Mouse (Mus musculus) stomach, embryonic 16.5 days (tissue): Measurements from ENCODE around the gene Usp15. TPM values are rescaled to one million over a fixed set of nuclear protein-coding genes. Genes with fewer than 3 reads are reported as not detected.

Source experiments
- ATAC-seq: fragments of 200-750 bp; cut with Nextera tagmentation; 2 replicates; pipeline ENCODE4 v1.8.0; 2017; ENCODE audit warnings: moderate number of reproducible peaks, moderate TSS enrichment; ENCODE audit not compliant: insufficient read depth, low FRiP score
- H3K27ac ChIP-seq: fragments of 300-500 bp; sonication (generic); 2 replicates; pipeline ENCODE4 v1.5.1; 2014; ENCODE audit warnings: low read length
- H3K27me3 ChIP-seq: fragments of 300-500 bp; sonication (generic); 2 replicates; pipeline ENCODE4 v1.6.1; 2014; ENCODE audit warnings: low read length, control low read depth, mixed read lengths; ENCODE audit not compliant: control insufficient read depth, insufficient read depth
- H3K36me3 ChIP-seq: fragments of 300-500 bp; sonication (generic); 2 replicates; pipeline ENCODE4 v1.6.1; 2014; ENCODE audit warnings: low read length; ENCODE audit not compliant: control insufficient read depth, insufficient read depth
- H3K4me1 ChIP-seq: fragments of 300-500 bp; sonication (generic); 2 replicates; pipeline ENCODE4 v1.6.1; 2014; ENCODE audit warnings: low read length, control low read depth, mixed read lengths; ENCODE audit not compliant: control insufficient read depth, insufficient read depth
- H3K4me2 ChIP-seq: fragments of 300-500 bp; sonication (generic); 2 replicates; pipeline ENCODE4 v1.6.1; 2014; ENCODE audit warnings: low read depth, low read length, mixed read lengths
- H3K4me3 ChIP-seq: fragments of 300-500 bp; sonication (generic); replicated peaks from 2 replicates; pipeline ENCODE4 v1.5.1; 2014; ENCODE audit warnings: mild to moderate bottlenecking, low read length
- H3K9ac ChIP-seq: fragments of 300-500 bp; sonication (generic); 2 replicates; pipeline ENCODE4 v1.6.1; 2014; ENCODE audit warnings: low read length
- H3K9me3 ChIP-seq: fragments of 300-500 bp; sonication (generic); replicated peaks from 2 replicates; pipeline ENCODE4 v1.6.1; 2016; ENCODE audit warnings: low read length, control low read depth; ENCODE audit not compliant: control insufficient read depth
- WGBS: fragments of 180-500 bp; shearing (Covaris S2); extraction: QIAGEN DNeasy Blood & Tissue Kit; methylation state at CpG from one replicate; pipeline ENCODE4 v1.1.7; 2014; 5-methylcytosine and 5-hydroxymethylcytosine counted together
- polyA plus RNA-seq: library from polyadenylated mRNA; unstranded; fragments of >200 nt; fragmentation: Nextera tagmentation; extraction: Ambion mirVana; gene quantifications from 2 replicates; pipeline ENCODE4 v1.2.1, GENCODE M21; 2015

Usp15 gene
- polyA plus RNA-seq, 1 experiment from 2014 or later = 77.3 TPM

DNA sequence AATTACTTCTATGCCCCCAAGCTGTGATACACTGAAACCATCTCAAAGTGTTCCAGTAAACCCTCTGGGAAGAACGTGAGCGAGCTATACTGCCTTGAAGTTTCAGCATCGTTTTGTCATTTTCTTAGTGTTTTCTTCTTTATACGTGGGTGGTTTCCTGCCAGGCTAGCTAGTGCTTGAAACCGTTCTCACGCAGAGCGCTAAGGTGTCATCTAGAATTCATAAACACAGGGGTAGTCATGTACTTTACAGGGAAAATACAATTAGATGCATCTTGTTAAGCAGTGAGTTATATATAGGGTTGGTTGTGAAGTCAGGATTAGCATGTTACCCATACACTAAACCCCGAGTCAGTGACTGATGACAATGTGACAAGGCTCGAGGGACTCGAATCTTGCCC is 65.3 kb downstream of the Usp15 start:
- Histone ChIP-seq H3K27ac (no peak overlapping the region), H3K9me3 (no peaks in the 10 kb centered on the region), H3K27me3 (no peaks in the 10 kb centered on the region), H3K4me1 (no peaks in the 10 kb centered on the region), H3K4me3 (no peak overlapping the region), H3K36me3 (peaks cover 20% of the 10 kb centered on the region; the same call in 1 of the 2 replicates), H3K4me2 (no peak overlapping the region), H3K9ac (no peak overlapping the region)
- no peak for ATAC-seq
- 89% methylated on average over 10 of the region's 10 CpGs for WGBS

DNA sequence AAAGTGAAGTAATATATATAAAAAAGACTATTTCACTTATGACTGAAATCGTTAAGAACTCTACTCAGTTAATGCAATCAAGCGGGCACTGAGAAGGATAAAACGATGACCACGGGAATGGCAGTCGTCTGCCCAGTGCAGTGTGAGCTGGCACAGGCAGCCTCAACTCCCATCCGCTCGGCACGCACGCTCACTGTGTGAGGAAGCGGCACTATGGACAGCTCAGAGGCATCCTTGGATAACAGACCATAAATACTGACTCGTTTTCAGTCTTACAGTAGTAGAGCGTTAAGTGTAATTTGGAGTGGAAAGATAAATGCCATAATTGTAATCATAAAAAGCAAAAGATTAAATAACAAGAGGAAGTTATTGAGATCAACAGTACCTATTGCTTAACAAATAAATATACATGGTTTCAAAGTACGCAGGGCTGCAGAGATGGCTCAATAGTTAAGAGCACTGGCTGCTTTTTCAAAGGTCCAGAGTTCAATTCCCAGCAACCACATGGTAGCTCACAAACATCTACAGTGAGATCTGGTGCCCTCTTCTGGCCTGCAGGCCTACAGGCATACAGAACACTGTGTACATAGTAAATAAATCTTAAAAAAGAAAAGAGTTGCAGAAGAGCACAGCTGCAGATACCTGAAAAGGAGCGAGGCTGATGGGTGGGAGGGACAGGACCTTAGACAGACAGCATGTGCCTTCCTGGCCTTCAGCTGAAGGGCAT is 76.0 kb downstream of the Usp15 start:
- ATAC-seq = no peak
- Histone ChIP-seq H3K9me3 (no peaks in the 10 kb centered on the region), H3K9ac (no peak overlapping the region), H3K27me3 (no peaks in the 10 kb centered on the region), H3K4me2 (no peak overlapping the region), H3K36me3 (peaks cover 21% of the 10 kb centered on the region), H3K4me3 (no peak overlapping the region), H3K4me1 (no peaks in the 10 kb centered on the region), H3K27ac (no peak overlapping the region)
- WGBS = 90% methylated on average over 14 of the region's 14 CpGs

DNA sequence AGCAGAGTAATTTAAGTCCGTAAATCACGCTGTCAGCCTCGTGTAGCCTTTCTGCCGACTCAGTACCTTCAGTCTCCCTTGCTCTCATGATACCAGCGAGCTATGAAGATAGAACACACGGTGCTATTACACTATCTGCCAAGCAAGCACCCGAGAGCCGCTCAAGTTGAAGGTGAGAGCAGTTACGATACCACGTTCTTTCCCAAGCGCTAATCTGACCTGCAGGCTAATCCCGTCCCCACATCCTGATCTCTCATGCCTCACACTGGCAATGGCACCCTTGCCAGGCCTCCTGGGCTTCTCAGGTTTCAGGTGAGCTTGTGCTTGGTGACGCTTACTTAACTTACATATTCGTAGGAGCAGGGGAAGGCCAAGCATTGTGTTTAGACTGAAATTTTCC is 79.9 kb downstream of the Usp15 start:
- H3K36me3 ChIP-seq = peaks cover 13% of the 10 kb centered on the region
- H3K4me2 ChIP-seq = no peak overlapping the region
- H3K4me3 ChIP-seq = no peak overlapping the region
- no peak overlapping the region for H3K27ac ChIP-seq
- ATAC-seq = no peak
- no peak overlapping the region for H3K9ac ChIP-seq
- no peaks in the 10 kb centered on the region for H3K4me1 ChIP-seq
- 78% methylated on average over 14 of the region's 14 CpGs for WGBS
- no peaks in the 10 kb centered on the region for H3K27me3 ChIP-seq
- H3K9me3 ChIP-seq = no peaks in the 10 kb centered on the region

DNA sequence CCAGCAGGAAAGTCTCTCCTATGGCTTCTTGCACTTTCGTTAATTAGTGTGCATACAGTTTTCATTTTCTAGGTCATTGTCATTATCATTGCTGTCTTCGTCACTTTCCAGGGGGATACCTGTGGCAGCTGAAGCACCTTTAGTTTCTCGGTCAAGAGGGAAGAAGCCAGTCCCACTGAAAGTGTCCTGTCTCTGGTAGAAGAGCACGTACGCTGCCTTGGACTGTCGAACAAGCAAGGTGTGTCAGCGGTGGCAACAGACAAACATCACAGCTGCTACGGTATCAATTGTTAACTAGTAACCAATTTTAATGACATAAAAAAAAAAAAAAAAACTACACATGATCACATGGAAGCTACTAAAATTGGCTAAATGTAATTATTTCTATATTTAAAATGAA is 83.3 kb downstream of the Usp15 start:
- no peak overlapping the region for H3K4me3 ChIP-seq
- no peak overlapping the region for H3K9ac ChIP-seq
- H3K4me1 ChIP-seq = no peaks in the 10 kb centered on the region
- no peaks in the 10 kb centered on the region for H3K9me3 ChIP-seq
- no peaks in the 10 kb centered on the region for H3K27me3 ChIP-seq
- peaks cover 4% of the 10 kb centered on the region for H3K36me3 ChIP-seq
- no peak for ATAC-seq
- 93% methylated on average over 8 of the region's 8 CpGs for WGBS
- H3K4me2 ChIP-seq = no peak overlapping the region
- no peak overlapping the region for H3K27ac ChIP-seq

DNA sequence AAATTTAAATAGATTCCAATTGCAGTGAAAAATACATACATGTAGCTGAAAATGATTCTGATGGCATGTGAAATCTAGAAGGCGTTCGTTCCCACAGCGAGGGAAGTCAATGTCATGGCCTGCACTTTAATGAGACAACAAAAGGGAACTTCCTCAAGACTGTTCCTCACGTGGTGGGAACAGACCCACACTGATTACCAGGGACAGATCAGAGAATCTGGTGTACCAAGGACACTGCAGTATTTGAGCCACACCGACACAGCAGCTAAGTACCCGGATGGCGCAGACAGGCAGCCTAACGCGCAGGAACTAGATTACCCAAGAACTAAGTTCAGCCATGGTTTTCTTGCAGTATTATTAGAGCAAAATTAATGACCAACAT is 84.0 kb downstream of the Usp15 start:
- no peaks in the 10 kb centered on the region for H3K9me3 ChIP-seq
- H3K4me1 ChIP-seq = no peaks in the 10 kb centered on the region; the same call in 1 of the 2 replicates
- ATAC-seq = no peak
- H3K9ac ChIP-seq = no peak overlapping the region
- no peak overlapping the region for H3K4me2 ChIP-seq
- no peaks in the 10 kb centered on the region for H3K27me3 ChIP-seq
- H3K36me3 ChIP-seq = peaks cover 4% of the 10 kb centered on the region
- H3K4me3 ChIP-seq = no peak overlapping the region
- no peak overlapping the region for H3K27ac ChIP-seq
- 79% methylated on average over 9 of the region's 9 CpGs for WGBS

DNA sequence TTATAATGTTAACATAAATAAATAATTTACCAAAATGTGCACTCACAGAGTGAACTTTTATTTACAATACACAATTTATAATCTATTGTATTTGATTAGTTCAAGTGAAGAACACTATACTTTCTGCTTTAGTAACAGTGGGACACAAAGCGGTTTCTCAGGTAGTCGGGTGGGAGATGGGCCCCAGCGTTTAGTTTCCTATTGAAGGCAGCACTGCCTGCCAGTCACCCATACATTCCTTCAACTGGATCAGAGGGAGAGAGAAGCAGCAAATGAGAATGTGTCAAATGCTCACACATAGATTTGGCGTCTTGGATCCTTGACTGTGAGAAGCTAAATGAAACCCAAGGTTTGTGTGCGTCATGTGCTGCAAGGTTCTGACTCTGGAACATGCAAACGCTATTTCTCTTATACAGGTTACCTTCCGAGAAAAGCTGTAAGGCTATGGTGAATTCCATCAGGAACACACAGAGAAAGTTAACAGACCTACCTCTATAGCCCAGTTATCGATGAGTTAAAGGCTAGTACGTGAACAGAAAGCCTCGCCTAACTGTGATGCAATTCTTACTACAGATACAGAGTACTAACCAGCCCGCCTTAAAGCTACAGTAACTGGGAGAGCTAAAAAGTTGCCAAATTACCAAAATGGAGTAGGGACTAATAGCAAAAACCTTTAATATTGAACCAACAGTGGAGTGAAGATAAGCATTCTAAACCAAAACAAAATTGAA is 84.6 kb downstream of the Usp15 start:
- ATAC-seq = no peak
- Histone ChIP-seq H3K36me3 (peaks cover 2% of the 10 kb centered on the region), H3K27me3 (no peaks in the 10 kb centered on the region), H3K9me3 (no peaks in the 10 kb centered on the region), H3K4me3 (no peak overlapping the region), H3K4me2 (no peak overlapping the region), H3K9ac (no peak overlapping the region), H3K4me1 (no peaks in the 10 kb centered on the region; the same call in 1 of the 2 replicates), H3K27ac (no peak overlapping the region)
- 79% methylated on average over 11 of the region's 11 CpGs for WGBS

DNA sequence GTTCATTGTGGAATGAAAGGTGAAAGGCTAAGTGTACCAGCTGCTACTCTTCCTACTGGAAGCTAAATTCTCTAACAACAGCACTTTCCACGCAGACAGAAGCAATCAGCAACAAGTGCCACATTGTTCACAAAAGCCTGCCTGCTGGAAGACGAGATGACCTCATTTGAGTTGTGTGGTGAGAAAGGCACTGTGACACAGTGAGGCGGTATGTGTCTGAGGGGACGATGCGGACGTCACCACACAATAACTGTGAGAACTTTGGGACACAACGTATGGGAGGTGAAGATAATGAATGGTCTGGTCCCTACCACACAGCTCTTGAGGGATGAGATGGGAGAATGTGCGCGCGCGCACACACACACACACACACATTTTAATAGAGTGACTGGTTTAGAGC is 86.2 kb downstream of the Usp15 start:
- H3K4me2 ChIP-seq = no peak overlapping the region
- H3K4me1 ChIP-seq = no peaks in the 10 kb centered on the region; the same call in 1 of the 2 replicates
- H3K27ac ChIP-seq = no peak overlapping the region
- no peaks in the 10 kb centered on the region; the same call in 1 of the 2 replicates for H3K36me3 ChIP-seq
- no peak for ATAC-seq
- no peaks in the 10 kb centered on the region for H3K9me3 ChIP-seq
- H3K9ac ChIP-seq = no peak overlapping the region
- no peaks in the 10 kb centered on the region for H3K27me3 ChIP-seq
- WGBS = 79% methylated on average over 11 of the region's 11 CpGs
- H3K4me3 ChIP-seq = no peak overlapping the region

DNA sequence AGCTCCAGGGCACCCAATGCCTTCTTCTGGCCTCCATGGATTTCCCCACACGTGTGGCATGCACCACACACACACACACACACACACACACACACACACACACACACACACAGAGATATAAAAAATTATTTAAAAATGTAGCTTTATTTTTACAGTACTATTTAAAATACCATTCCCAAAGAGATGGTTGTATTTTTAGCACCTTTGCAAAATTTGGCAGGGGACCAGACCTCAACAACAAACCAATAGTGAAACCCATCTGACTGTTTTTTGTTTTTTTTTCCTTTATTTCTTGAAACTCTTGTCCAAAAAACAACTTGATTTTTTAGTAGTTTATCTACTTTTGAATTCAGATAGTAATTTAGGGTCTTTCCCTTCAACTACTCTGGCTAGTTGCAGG is 88.3 kb downstream of the Usp15 start:
- Histone ChIP-seq H3K9ac (no peak overlapping the region), H3K36me3 (no peaks in the 10 kb centered on the region), H3K9me3 (no peaks in the 10 kb centered on the region), H3K27me3 (no peaks in the 10 kb centered on the region), H3K4me2 (no peak overlapping the region), H3K27ac (no peak overlapping the region), H3K4me1 (no peaks in the 10 kb centered on the region; the same call in 1 of the 2 replicates), H3K4me3 (no peak overlapping the region)
- no peak for ATAC-seq
- WGBS = 76% methylated on average over 1 of the region's 1 CpGs

DNA sequence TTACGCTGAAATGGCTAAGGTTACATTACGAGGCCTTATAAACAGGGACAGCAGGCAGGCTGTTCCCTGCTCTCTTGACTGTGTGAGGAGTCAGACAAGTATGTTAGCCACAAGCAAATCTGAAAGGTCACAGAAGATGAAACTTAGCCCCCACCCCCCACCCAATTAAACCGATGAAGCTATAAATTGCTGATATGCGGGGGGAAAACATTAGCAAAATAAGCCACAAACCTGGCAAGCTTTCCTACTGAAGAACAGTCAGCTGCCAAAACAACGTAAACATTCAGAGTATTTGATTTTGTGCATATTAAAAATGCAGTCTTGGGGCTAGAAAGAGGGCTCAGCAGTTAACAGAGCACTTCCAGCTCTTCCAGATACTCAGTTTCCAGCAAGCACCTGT is 88.7 kb downstream of the Usp15 start:
- H3K4me1 ChIP-seq = no peaks in the 10 kb centered on the region; the same call in 1 of the 2 replicates
- no peak overlapping the region for H3K9ac ChIP-seq
- WGBS = 84% methylated on average over 5 of the region's 5 CpGs
- ATAC-seq = no peak
- no peaks in the 10 kb centered on the region for H3K36me3 ChIP-seq
- no peak overlapping the region for H3K4me2 ChIP-seq
- no peaks in the 10 kb centered on the region for H3K9me3 ChIP-seq
- H3K27ac ChIP-seq = no peak overlapping the region
- no peak overlapping the region for H3K4me3 ChIP-seq
- no peaks in the 10 kb centered on the region for H3K27me3 ChIP-seq
